Mouse (Mus musculus) embryonic fibroblast, embryonic 13.5 days (primary cell): ENCODE results near the gene Setdb1.

Source experiments
- CTCF ChIP-seq: IDR thresholded peaks from 2 replicates; pipeline ENCODE4 v1.5.1; 2011; ENCODE audit warnings: mild to moderate bottlenecking, control low read depth, low read length, moderate library complexity, borderline replicate concordance; ENCODE audit not compliant: insufficient read depth
- POLR2A ChIP-seq: IDR thresholded peaks from 2 replicates; pipeline ENCODE4 v1.6.1; 2011; ENCODE audit warnings: low read depth, mild to moderate bottlenecking, control low read depth, low read length, moderate library complexity

GRCm38 (mm10) chr3:95286011-95286410 lies 71.0 kb downstream of the Setdb1 start:
- TF ChIP-seq CTCF (no peak), POLR2A (no peak)
